Mouse (Mus musculus): ENCODE measurements around the gene Otop2. TPM values are rescaled to one million over a fixed set of nuclear protein-coding genes. Genes with fewer than 3 reads are reported as not detected.

The Otop2 gene
- total and polyA plus RNA-seq, 3 experiments = not detected

- no peak for DNase-seq
Observed at GRCm38 (mm10) chr11:115381276-115381675, 74.3 kb downstream of the Otop2 start.

Other genes with a start within 250 kb of the Otop2 start
- gene Cd300e, start 245.0 kb upstream of the Otop2 start, total RNA-seq (2021) = under 1 TPM; 0.78 to 0.86 TPM
- gene Cd300e, start 245.0 kb upstream of the Otop2 start, polyA plus RNA-seq (2012; rRNA removed) = 0.04 TPM in 1 of 2 replicates, not detected in the other
- under 1 TPM; 0.55 to 0.58 TPM for gene Rab37, start 215.7 kb upstream of the Otop2 start, total RNA-seq (2021)
- gene Rab37, start 215.7 kb upstream of the Otop2 start, polyA plus RNA-seq (2012; rRNA removed) = 0.15 and 0.36 TPM in 2 replicates
- gene Cd300lf, start 173.2 kb upstream of the Otop2 start, total RNA-seq (2021) = under 1 TPM; 0.55 to 0.90 TPM
- gene Cd300lf, start 173.2 kb upstream of the Otop2 start, polyA plus RNA-seq (2012; rRNA removed) = 1.00 and 1.3 TPM in 2 replicates
- gene Slc9a3r1, start 143.8 kb upstream of the Otop2 start, total RNA-seq (2021) = 10 to 100 TPM; 15.6 to 26.2 TPM
- 14.8 and 15.0 TPM in 2 replicates for gene Slc9a3r1, start 143.8 kb upstream of the Otop2 start, polyA plus RNA-seq (2012; rRNA removed)
- gene Tmem104, start 119.7 kb upstream of the Otop2 start, total RNA-seq (2021) = 10 to 100 TPM; 23.7 to 27.9 TPM
- 26.5 and 34.7 TPM in 2 replicates for gene Tmem104, start 119.7 kb upstream of the Otop2 start, polyA plus RNA-seq (2012; rRNA removed)
- 10 to 100 TPM; 20.0 to 29.2 TPM for gene Nat9, start 119.3 kb upstream of the Otop2 start, total RNA-seq (2021)
- gene Nat9, start 119.3 kb upstream of the Otop2 start, polyA plus RNA-seq (2012; rRNA removed) = 12.0 and 16.2 TPM in 2 replicates
- 1 to 10 TPM; 2.3 to 9.4 TPM for gene Grin2c, start 39.9 kb upstream of the Otop2 start, total RNA-seq (2021)
- gene Grin2c, start 39.9 kb upstream of the Otop2 start, polyA plus RNA-seq (2012; rRNA removed) = 13.8 and 25.5 TPM in 2 replicates
- 1,000 to 10,000 TPM; 1,196 to 1,476 TPM for gene Fdxr, start 30.1 kb upstream of the Otop2 start, total RNA-seq (2021)
- 2,178 and 2,420 TPM in 2 replicates for gene Fdxr, start 30.1 kb upstream of the Otop2 start, polyA plus RNA-seq (2012; rRNA removed)
- gene Fads6, start 9.5 kb upstream of the Otop2 start, total RNA-seq (2021) = 10 to 100 TPM; 56.7 to 76.5 TPM
- gene Fads6, start 9.5 kb upstream of the Otop2 start, polyA plus RNA-seq (2012; rRNA removed) = 87.7 and 93.1 TPM in 2 replicates
- gene Ush1g, start 14.9 kb downstream of the Otop2 start, total RNA-seq (2021) = under 1 TPM; 0.49 to 0.69 TPM
- gene Ush1g, start 14.9 kb downstream of the Otop2 start, polyA plus RNA-seq (2012; rRNA removed) = 0.50 and 0.52 TPM in 2 replicates
- gene Otop3, start 27.6 kb downstream of the Otop2 start, total RNA-seq (2021) = not detected
- 0.07 TPM in 1 of 2 replicates, not detected in the other for gene Otop3, start 27.6 kb downstream of the Otop2 start, polyA plus RNA-seq (2012; rRNA removed)
- 10 to 100 TPM; 23.8 to 25.0 TPM for gene Hid1, start 60.6 kb downstream of the Otop2 start, total RNA-seq (2021)
- gene Hid1, start 60.6 kb downstream of the Otop2 start, polyA plus RNA-seq (2012; rRNA removed) = 27.1 and 27.3 TPM in 2 replicates
- 100 to 1,000 TPM in 1 of 2 experiments, 10 to 100 TPM in 1; 67.8 to 169 TPM for gene Cdr2l, start 74.8 kb downstream of the Otop2 start, total RNA-seq (2021)
- 63.0 and 75.9 TPM in 2 replicates for gene Cdr2l, start 74.8 kb downstream of the Otop2 start, polyA plus RNA-seq (2012; rRNA removed)
- 100 to 1,000 TPM; 163 to 165 TPM for gene Mrpl58, start 96.6 kb downstream of the Otop2 start, total RNA-seq (2021)
- gene Mrpl58, start 96.6 kb downstream of the Otop2 start, polyA plus RNA-seq (2012; rRNA removed) = 96.1 and 100 TPM in 2 replicates
- gene Atp5h, start 112.8 kb downstream of the Otop2 start, total RNA-seq (2021) = 100 to 1,000 TPM; 734 to 761 TPM
- gene Atp5h, start 112.8 kb downstream of the Otop2 start, polyA plus RNA-seq (2012; rRNA removed) = 14.2 and 14.9 TPM in 2 replicates
- gene Kctd2, start 113.0 kb downstream of the Otop2 start, total RNA-seq (2021) = 10 to 100 TPM; 52.1 to 72.0 TPM
- gene Kctd2, start 113.0 kb downstream of the Otop2 start, polyA plus RNA-seq (2012; rRNA removed) = 62.9 and 80.0 TPM in 2 replicates
- gene Trim80, start 133.4 kb downstream of the Otop2 start, total RNA-seq (2021) = under 1 TPM; 0.14 to 0.52 TPM
- 0.55 and 0.59 TPM in 2 replicates for gene Trim80, start 133.4 kb downstream of the Otop2 start, polyA plus RNA-seq (2012; rRNA removed)
- under 1 TPM in 1 of 2 experiments, not detected in 1; 0.26 TPM for gene Slc16a5, start 155.3 kb downstream of the Otop2 start, total RNA-seq (2021)
- 0.32 TPM in 1 of 2 replicates, not detected in the other for gene Slc16a5, start 155.3 kb downstream of the Otop2 start, polyA plus RNA-seq (2012; rRNA removed)
- 10 to 100 TPM in 1 of 2 experiments, 1 to 10 TPM in 1; 6.3 to 11.5 TPM for gene Armc7, start 168.5 kb downstream of the Otop2 start, total RNA-seq (2021)
- 17.1 and 17.8 TPM in 2 replicates for gene Armc7, start 168.5 kb downstream of the Otop2 start, polyA plus RNA-seq (2012; rRNA removed)
- 100 to 1,000 TPM; 124 to 154 TPM for gene Nt5c, start 184.7 kb downstream of the Otop2 start, total RNA-seq (2021)
- 68.4 and 73.4 TPM in 2 replicates for gene Nt5c, start 184.7 kb downstream of the Otop2 start, polyA plus RNA-seq (2012; rRNA removed)
- 100 to 1,000 TPM in 1 of 2 experiments, 10 to 100 TPM in 1; 71.8 to 109 TPM for gene Jpt1, start 207.2 kb downstream of the Otop2 start, total RNA-seq (2021)
- 100 and 102 TPM in 2 replicates for gene Jpt1, start 207.2 kb downstream of the Otop2 start, polyA plus RNA-seq (2012; rRNA removed)
- gene Sumo2, start 229.1 kb downstream of the Otop2 start, total RNA-seq (2021) = 100 to 1,000 TPM; 241 to 251 TPM
- 15.9 and 18.9 TPM in 2 replicates for gene Sumo2, start 229.1 kb downstream of the Otop2 start, polyA plus RNA-seq (2012; rRNA removed)